Mouse (Mus musculus) spleen, adult 12 weeks (tissue): ENCODE results near the gene Dnm1.
"Not testable (repeated sequence)": the region's sequence is repeated elsewhere in the genome, so short reads cannot be mapped to it uniquely, and the experiment has no call there.

Experiments used
- DNase-seq: peaks from one replicate; pipeline ENCODE4 v3.0.0; 2022; ENCODE audit warnings: low spot score

Dnm1 gene

GRCm38 (mm10) chr2:32311443-32312317, 41.5 kb downstream of the Dnm1 start:
- no peak for DNase-seq

- no peak for DNase-seq
Measured at GRCm38 (mm10) chr2:32310096-32310845, 42.9 kb downstream of the Dnm1 start.

GRCm38 (mm10) chr2:32308870-32309568, 44.1 kb downstream of the Dnm1 start:
- DNase-seq: no peak

- peak; percentile 40 for DNase-seq
Measured at GRCm38 (mm10) chr2:32307941-32308760, 45.0 kb downstream of the Dnm1 start.

GRCm38 (mm10) chr2:32307247-32307798, 45.8 kb downstream of the Dnm1 start:
- no peak for DNase-seq

GRCm38 (mm10) chr2:32306176-32306575, 47.0 kb downstream of the Dnm1 start:
- no peak for DNase-seq

GRCm38 (mm10) chr2:32305668-32306067, 47.5 kb downstream of the Dnm1 start:
- no peak for DNase-seq

- DNase-seq: no peak
Measured at GRCm38 (mm10) chr2:32304145-32304832, 48.8 kb downstream of the Dnm1 start.

GRCm38 (mm10) chr2:32302952-32303351, 50.2 kb downstream of the Dnm1 start:
- no peak for DNase-seq

- no peak for DNase-seq
Measured at GRCm38 (mm10) chr2:32299469-32299868, 53.7 kb downstream of the Dnm1 start.

- DNase-seq: not testable (repeated sequence)
Measured at GRCm38 (mm10) chr2:32295842-32296241, 57.3 kb downstream of the Dnm1 start.

- DNase-seq: no peak
Measured at GRCm38 (mm10) chr2:32295285-32295684, 57.9 kb downstream of the Dnm1 start.

- no peak for DNase-seq
Measured at GRCm38 (mm10) chr2:32294348-32294747, 58.8 kb downstream of the Dnm1 start.

GRCm38 (mm10) chr2:32289578-32289977, 63.6 kb downstream of the Dnm1 start:
- DNase-seq: no peak

- no peak for DNase-seq
Measured at GRCm38 (mm10) chr2:32288371-32288931, 64.7 kb downstream of the Dnm1 start.

GRCm38 (mm10) chr2:32287923-32288367, 65.2 kb downstream of the Dnm1 start, which contains the start of gene Swi5:
TSS of gene Swi5 (minus strand) at chr2:32288075.
- DNase-seq: peak; percentile 92

- peak; percentile 42 for DNase-seq
Measured at GRCm38 (mm10) chr2:32287334-32287840, 65.8 kb downstream of the Dnm1 start, which contains the start of gene Golga2. TSS of gene Golga2 (plus strand) at chr2:32287384.

- DNase-seq: no peak
Measured at GRCm38 (mm10) chr2:32283986-32284385, 69.2 kb downstream of the Dnm1 start.

- DNase-seq: peak; percentile 32
Measured at GRCm38 (mm10) chr2:32282727-32283126, 70.4 kb downstream of the Dnm1 start.

GRCm38 (mm10) chr2:32282289-32282688, 70.8 kb downstream of the Dnm1 start:
- no peak for DNase-seq
